Mouse (Mus musculus): ENCODE measurements at regions not wholly inside any gene's neighbourhood (a gene's known extent, or its start where the extent isn't known, plus 50 kb on each side); places are given as distances from the start of the nearest gene placed in this dataset.

DNA sequence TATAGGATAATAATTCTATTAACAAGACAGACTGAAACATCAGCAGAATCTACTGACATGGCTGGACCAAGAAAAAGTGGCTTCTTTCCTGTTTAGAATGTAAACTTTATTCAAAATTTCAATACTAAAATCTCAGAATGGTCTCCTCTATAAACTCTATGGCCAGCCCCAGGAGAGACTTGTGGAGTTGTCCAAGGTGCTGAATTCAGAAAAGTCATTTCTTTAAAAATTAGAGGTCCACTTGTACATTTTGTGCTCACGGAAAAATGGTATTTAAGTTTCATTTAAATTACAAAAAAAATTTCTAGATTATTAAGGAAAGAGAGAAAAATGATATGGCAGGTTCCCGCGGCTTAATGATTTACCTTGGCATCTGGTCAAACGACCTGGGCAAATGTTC, 352.2 kb upstream of the Igbp1b start:
- no peaks in the 10 kb centered on the region for H3K36me3 ChIP-seq
- H3K4me1 ChIP-seq: no peaks in the 10 kb centered on the region
- no peaks in the 10 kb centered on the region for H3K27me3 ChIP-seq
- no peak overlapping the region for H3K27ac ChIP-seq
- H3K9me3 ChIP-seq (replicated peaks): no peaks in the 10 kb centered on the region
- 84% methylated on average over 4 of the region's 4 CpGs for WGBS
- H3K9ac ChIP-seq: no peak overlapping the region
- no peak for ATAC-seq (ENCODE audit: low FRiP score)
- H3K4me2 ChIP-seq (replicated peaks): no peak overlapping the region
- H3K4me3 ChIP-seq: no peak overlapping the region
